Mouse (Mus musculus): ENCODE measurements around the gene Bnipl.
A peak's percentile ranks its signal among the peaks of the same experiment; 100 is the strongest.

GRCm38 (mm10) chr3:95239971-95240370 is 11.0 kb downstream of the Bnipl start:
- TF ChIP-seq CTCF (IDR thresholded peaks at IDR 0.05; ENCODE audit: low read depth, low read length) (no peak), POLR2AphosphoS5 (IDR thresholded peaks at IDR 0.05; ENCODE audit: insufficient replicate concordance, low read depth, low read length) (0 out of 2 replicates have a peak, but pooled peaks have one; percentile 26)
